Mouse (Mus musculus) heart, adult 2 months (tissue): ENCODE results near the gene Brip1. TPM values are rescaled to one million over a fixed set of nuclear protein-coding genes. Genes with fewer than 3 reads are reported as not detected.

Experiments used
- DNase-seq, 2 experiments: peaks; one replicate each; pipeline ENCODE4 v3.0.0; 2021
- H3K27ac ChIP-seq: fragments of 200-600 bp; 2 replicates; pipeline ENCODE4 v1.8.1; 2022
- H3K27me3 ChIP-seq: fragments of 200-500 bp; 2 replicates; pipeline ENCODE4 v1.6.1; 2012; ENCODE audit warnings: mild to moderate bottlenecking, low read length, inconsistent platforms, mixed read lengths; ENCODE audit not compliant: control insufficient read depth, insufficient read depth
- H3K36me3 ChIP-seq: fragments of 200-500 bp; 2 replicates; pipeline ENCODE4 v1.6.1; 2012; ENCODE audit warnings: low read length, inconsistent platforms; ENCODE audit not compliant: control insufficient read depth, insufficient read depth
- H3K4me1 ChIP-seq: fragments of 200-500 bp; 2 replicates; pipeline ENCODE4 v1.6.1; 2011; ENCODE audit warnings: low read length; ENCODE audit not compliant: control insufficient read depth, insufficient read depth
- H3K4me3 ChIP-seq: fragments of 200-600 bp; 2 replicates; pipeline ENCODE4 v1.8.1; 2022
- H3K79me2 ChIP-seq: fragments of 200-500 bp; replicated peaks from 2 replicates; pipeline ENCODE4 v1.6.1; 2012; ENCODE audit warnings: mild to moderate bottlenecking, inconsistent platforms, low read length, moderate library complexity, mixed read lengths; ENCODE audit not compliant: control insufficient read depth, insufficient read depth
- H3K9ac ChIP-seq: fragments of 200-500 bp; 2 replicates; pipeline ENCODE4 v1.6.1; 2012; ENCODE audit warnings: low read depth, mild to moderate bottlenecking, control low read depth, inconsistent platforms, low read length, mixed read lengths
- CTCF ChIP-seq: fragments of 200-600 bp; IDR thresholded peaks from 2 replicates; pipeline ENCODE4 v1.8.1; 2022; ENCODE audit warnings: antibody characterized with exemption, mild to moderate bottlenecking, moderate library complexity
- EP300 ChIP-seq: fragments of 200-500 bp; IDR thresholded peaks from 2 replicates; pipeline ENCODE4 v1.6.1; 2011; ENCODE audit warnings: low read depth, low read length, control low read depth; ENCODE audit not compliant: insufficient read depth
- POLR2A ChIP-seq: fragments of 200-500 bp; IDR thresholded peaks from 2 replicates; pipeline ENCODE4 v1.6.1; 2011; ENCODE audit warnings: mild to moderate bottlenecking, low read depth, low read length, control low read depth; ENCODE audit not compliant: insufficient read depth
- WGBS: fragments of 180-500 bp; shearing (Covaris S2); methylation state at CpG from one replicate; pipeline ENCODE4 v1.1.7; 2018; 5-methylcytosine and 5-hydroxymethylcytosine counted together
- intact Hi-C: fragments of 180-260 bp; cut with DNase I; formaldehyde crosslinking; loops from one replicate; pipeline ENCODE4 v1.15.1; 2025
- polyA plus RNA-seq: library from polyadenylated mRNA; depleted of rRNA; stranded (reverse); fragments of >200 nt; gene quantifications from 2 replicates; pipeline ENCODE4 v1.2.3, GENCODE M21; 2012
- total RNA-seq, 2 experiments: library from RNA; stranded (reverse); gene quantifications; 2 replicates each; pipeline ENCODE4 v1.2.3; 2021

The Brip1 gene
- total and polyA plus RNA-seq, 3 experiments: 0.14 to 0.64 (median 0.39) TPM

GRCm38 (mm10) chr11:86051383-86051782 is 149.6 kb downstream of the Brip1 start:
- WGBS: 61% methylated on average over 6 of the region's 6 CpGs
- H3K4me3 ChIP-seq: no peak overlapping the region
- H3K27ac ChIP-seq: no peak overlapping the region

GRCm38 (mm10) chr11:86050430-86051280 is 150.3 kb downstream of the Brip1 start:
- no peak overlapping the region for H3K9ac ChIP-seq
- TF ChIP-seq POLR2A: no peak
- no peak for TF ChIP-seq CTCF
- no peak for TF ChIP-seq EP300
- no peaks in the 10 kb centered on the region for H3K27me3 ChIP-seq
- no peaks in the 10 kb centered on the region for H3K79me2 ChIP-seq
- WGBS: 70% methylated on average over 8 of the region's 8 CpGs
- H3K4me3 ChIP-seq: no peak overlapping the region
- DNase-seq: peak in 1 of 2 experiments; percentile 5
- H3K27ac ChIP-seq: no peak overlapping the region
- no peaks in the 10 kb centered on the region for H3K4me1 ChIP-seq
- intact Hi-C loops: no loop called here
- H3K36me3 ChIP-seq: no peaks in the 10 kb centered on the region

More at GRCm38 (mm10) chr11:86051383-86051782, 149.6 kb downstream of the Brip1 start:
- H3K4me1 ChIP-seq: no peaks in the 10 kb centered on the region
- TF ChIP-seq CTCF (no peak), POLR2A (no peak), EP300 (no peak)
- no peaks in the 10 kb centered on the region for H3K36me3 ChIP-seq
- intact Hi-C loops: no loop called here
- no peak for DNase-seq
- H3K27me3 ChIP-seq: no peaks in the 10 kb centered on the region
- no peak overlapping the region for H3K9ac ChIP-seq
- H3K79me2 ChIP-seq: no peaks in the 10 kb centered on the region

- H3K27me3 ChIP-seq: no peaks in the 10 kb centered on the region
- H3K9ac ChIP-seq: no peak overlapping the region
- no peaks in the 10 kb centered on the region for H3K79me2 ChIP-seq
- TF ChIP-seq CTCF: peak; percentile 12; the same call in 1 of the 2 replicates
- TF ChIP-seq POLR2A: no peak
- TF ChIP-seq EP300: no peak
- intact Hi-C loops: no loop called here
- H3K4me3 ChIP-seq: no peak overlapping the region
- WGBS: 71% methylated on average over 5 of the region's 5 CpGs
- no peaks in the 10 kb centered on the region for H3K4me1 ChIP-seq
- no peak overlapping the region for H3K27ac ChIP-seq
- DNase-seq: no peak
- no peaks in the 10 kb centered on the region for H3K36me3 ChIP-seq
These were observed 161.0 kb downstream of the Brip1 start for GRCm38 (mm10) chr11:86039994-86040393.

GRCm38 (mm10) chr11:86039355-86039754 is 161.6 kb downstream of the Brip1 start:
- 89% methylated on average over 8 of the region's 8 CpGs for WGBS
- Histone ChIP-seq H3K27ac (no peak overlapping the region), H3K79me2 (no peaks in the 10 kb centered on the region)

DNA sequence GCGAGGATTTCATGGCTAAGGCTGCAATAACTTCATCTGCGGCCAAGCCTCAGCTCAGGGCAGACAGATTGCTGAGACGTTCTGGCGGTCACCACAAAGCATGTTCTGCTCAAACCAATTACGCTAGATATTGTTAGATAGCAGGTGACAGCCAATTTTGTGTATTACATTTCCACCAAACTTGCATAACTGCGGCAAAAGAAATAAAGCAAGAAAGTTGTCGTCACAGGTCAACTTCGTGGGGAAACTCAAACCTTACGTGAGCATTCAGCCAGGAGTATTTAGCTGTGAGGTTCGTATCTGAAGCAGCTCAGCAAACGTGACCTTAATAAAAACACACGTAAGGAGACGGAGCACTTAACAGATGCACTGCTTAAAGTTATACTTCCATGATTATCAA is 162.3 kb downstream of the Brip1 start:
- Histone ChIP-seq H3K79me2 (no peaks in the 10 kb centered on the region), H3K4me1 (no peaks in the 10 kb centered on the region), H3K4me3 (no peak overlapping the region), H3K27me3 (no peaks in the 10 kb centered on the region), H3K9ac (no peak overlapping the region), H3K36me3 (no peaks in the 10 kb centered on the region), H3K27ac (no peak overlapping the region)
- TF ChIP-seq EP300 (no peak), POLR2A (no peak), CTCF (no peak)
- DNase-seq: no peak
- 87% methylated on average over 13 of the region's 13 CpGs for WGBS
- intact Hi-C loops: no loop called here

More at GRCm38 (mm10) chr11:86039355-86039754, 161.6 kb downstream of the Brip1 start:
- Histone ChIP-seq H3K4me1 (no peaks in the 10 kb centered on the region), H3K9ac (no peak overlapping the region), H3K27me3 (no peaks in the 10 kb centered on the region), H3K36me3 (no peaks in the 10 kb centered on the region), H3K4me3 (no peak overlapping the region)
- DNase-seq: no peak
- TF ChIP-seq EP300 (no peak), POLR2A (no peak), CTCF (no peak)
- intact Hi-C loops: no loop called here

DNA sequence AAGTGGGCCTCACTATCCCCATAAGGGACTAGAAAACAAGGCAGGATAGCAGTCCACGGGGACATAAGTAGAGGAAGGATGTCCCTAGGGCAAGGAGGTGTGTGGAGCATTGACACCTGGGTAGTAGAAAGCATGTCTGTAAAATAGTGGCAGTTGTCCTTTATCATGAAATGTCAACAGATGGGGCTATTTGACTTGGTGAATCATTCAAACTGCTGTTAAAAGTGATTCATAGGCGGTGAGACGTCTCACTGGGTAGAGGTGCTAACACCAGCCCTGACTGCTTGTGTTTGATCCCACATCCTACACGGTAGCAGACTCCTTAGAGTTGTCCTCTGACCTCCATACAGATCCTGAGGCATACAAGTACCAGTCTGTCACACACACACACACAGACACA is 168.1 kb downstream of the Brip1 start:
- H3K36me3 ChIP-seq: no peaks in the 10 kb centered on the region
- DNase-seq: no peak
- H3K4me1 ChIP-seq: no peaks in the 10 kb centered on the region
- no peak overlapping the region for H3K27ac ChIP-seq
- H3K79me2 ChIP-seq: no peaks in the 10 kb centered on the region
- TF ChIP-seq EP300 (no peak), POLR2A (no peak), CTCF (no peak)
- WGBS: 62% methylated on average over 4 of the region's 4 CpGs
- intact Hi-C loops: no loop called here
- no peaks in the 10 kb centered on the region for H3K27me3 ChIP-seq
- H3K9ac ChIP-seq: no peak overlapping the region
- no peak overlapping the region for H3K4me3 ChIP-seq
